Mouse (Mus musculus) mouse trophoblast stem cell (cell line): ENCODE measurements around the gene Clgn.

Experiments used
- in situ Hi-C, 2 experiments: fragments of 300-500 bp; cut with MseI, MboI; formaldehyde crosslinking; loops; 2 replicates in 1 of 2; 3 replicates in 1 of 2; pipeline ENCODE4 v1.15.1; 2025

Clgn gene

GRCm38 (mm10) chr8:83389316-83390005 is at the start of gene Clgn:
Clgn (plus strand) TSS chr8:83389867.
- in situ Hi-C loops = no loop called here

- in situ Hi-C loops = no loop called here
Observed at GRCm38 (mm10) chr8:83342076-83342475, 47.6 kb upstream of the Clgn start.

GRCm38 (mm10) chr8:83342693-83343092 is 47.0 kb upstream of the Clgn start:
- in situ Hi-C loops = no loop called here

- in situ Hi-C loops = no loop called here
Observed at GRCm38 (mm10) chr8:83348263-83348662, 41.4 kb upstream of the Clgn start, which contains the start of gene Mgat4d. Mgat4d (plus strand) TSS chr8:83348471.

GRCm38 (mm10) chr8:83351315-83351714 is 38.4 kb upstream of the Clgn start:
- in situ Hi-C loops = no loop called here

- in situ Hi-C loops = no loop called here
Observed at GRCm38 (mm10) chr8:83363156-83363769, 26.4 kb upstream of the Clgn start.

GRCm38 (mm10) chr8:83377231-83377630 is 12.4 kb upstream of the Clgn start:
- in situ Hi-C loops = no loop called here

- in situ Hi-C loops = no loop called here
Observed at GRCm38 (mm10) chr8:83380141-83380540, 9.5 kb upstream of the Clgn start.

GRCm38 (mm10) chr8:83381016-83381415 is 8.7 kb upstream of the Clgn start:
- in situ Hi-C loops = no loop called here

- in situ Hi-C loops = no loop called here
Observed at GRCm38 (mm10) chr8:83382850-83383249, 6.8 kb upstream of the Clgn start.

- in situ Hi-C loops = no loop called here
Observed at GRCm38 (mm10) chr8:83390006-83390701, 487 bp downstream of the Clgn start.

GRCm38 (mm10) chr8:83392521-83392920 is 2.9 kb downstream of the Clgn start:
- in situ Hi-C loops = no loop called here

GRCm38 (mm10) chr8:83394325-83394724 is 4.7 kb downstream of the Clgn start:
- in situ Hi-C loops = no loop called here

GRCm38 (mm10) chr8:83396680-83397079 is 7.0 kb downstream of the Clgn start:
- in situ Hi-C loops = no loop called here

- in situ Hi-C loops = no loop called here
Observed at GRCm38 (mm10) chr8:83397726-83398125, 8.1 kb downstream of the Clgn start.

- in situ Hi-C loops = no loop called here
Observed at GRCm38 (mm10) chr8:83405548-83405947, 15.9 kb downstream of the Clgn start.

- in situ Hi-C loops = no loop called here
Observed at GRCm38 (mm10) chr8:83406836-83407235, 17.2 kb downstream of the Clgn start.

- in situ Hi-C loops = no loop called here
Observed at GRCm38 (mm10) chr8:83408496-83408895, 18.8 kb downstream of the Clgn start.

GRCm38 (mm10) chr8:83416878-83417277 is 27.2 kb downstream of the Clgn start:
- in situ Hi-C loops = no loop called here

- in situ Hi-C loops = no loop called here
Observed at GRCm38 (mm10) chr8:83417970-83418369, 28.3 kb downstream of the Clgn start.

GRCm38 (mm10) chr8:83418805-83419516 is 29.3 kb downstream of the Clgn start:
- in situ Hi-C loops = no loop called here

- in situ Hi-C loops = no loop called here
Observed at GRCm38 (mm10) chr8:83421354-83421753, 31.7 kb downstream of the Clgn start.
